Mouse (Mus musculus) MEL-GATA-1-ER (cell line): ENCODE data around the gene Fntb.
"Not testable (repeated sequence)": the region's sequence is repeated elsewhere in the genome, so short reads cannot be mapped to it uniquely, and the experiment has no call there.

Experiments
- DNase-seq: peaks from one replicate; pipeline ENCODE4 v3.0.0-alpha.2; 2012; ENCODE audit warnings: low read depth; ENCODE audit errors: extremely low read depth

The Fntb gene

GRCm38 (mm10) chr12:76792540-76792939 lies 27.2 kb downstream of the Fntb start:
- DNase-seq, result not testable (repeated sequence)

GRCm38 (mm10) chr12:76795350-76795749 lies 30.0 kb downstream of the Fntb start, which contains the start of gene Gpx2:
Gpx2 (minus strand) TSS chr12:76795554.
- no peak for DNase-seq

- no peak for DNase-seq
Observed at GRCm38 (mm10) chr12:76796938-76797539, 31.6 kb downstream of the Fntb start.

GRCm38 (mm10) chr12:76798008-76798720 lies 32.8 kb downstream of the Fntb start:
- DNase-seq, result no peak

- no peak for DNase-seq
Observed at GRCm38 (mm10) chr12:76803028-76803427, 37.6 kb downstream of the Fntb start.

GRCm38 (mm10) chr12:76803700-76804252 lies 38.4 kb downstream of the Fntb start:
- DNase-seq, result peak; percentile 37

- no peak for DNase-seq
Observed at GRCm38 (mm10) chr12:76805056-76805811, 39.8 kb downstream of the Fntb start.

- DNase-seq, result no peak
Observed at GRCm38 (mm10) chr12:76807796-76808195, 42.4 kb downstream of the Fntb start.

GRCm38 (mm10) chr12:76810491-76810890 lies 45.1 kb downstream of the Fntb start:
- no peak for DNase-seq

- no peak for DNase-seq
Observed at GRCm38 (mm10) chr12:76811006-76811405, 45.6 kb downstream of the Fntb start.

- DNase-seq, result no peak
Observed at GRCm38 (mm10) chr12:76813543-76813942, 48.2 kb downstream of the Fntb start.

GRCm38 (mm10) chr12:76814120-76814519 lies 48.7 kb downstream of the Fntb start:
- no peak for DNase-seq

- DNase-seq, result no peak
Observed at GRCm38 (mm10) chr12:76816720-76817119, 51.3 kb downstream of the Fntb start.

- DNase-seq, result no peak
Observed at GRCm38 (mm10) chr12:76817176-76817575, 51.8 kb downstream of the Fntb start.

GRCm38 (mm10) chr12:76818120-76818519 lies 52.7 kb downstream of the Fntb start:
- DNase-seq, result no peak

- DNase-seq, result no peak
Observed at GRCm38 (mm10) chr12:76818908-76819307, 53.5 kb downstream of the Fntb start.

- DNase-seq, result no peak
Observed at GRCm38 (mm10) chr12:76819816-76820215, 54.4 kb downstream of the Fntb start.

GRCm38 (mm10) chr12:76820615-76821014 lies 55.2 kb downstream of the Fntb start:
- no peak for DNase-seq

GRCm38 (mm10) chr12:76822002-76822650 lies 56.7 kb downstream of the Fntb start:
- DNase-seq, result no peak

- no peak for DNase-seq
Observed at GRCm38 (mm10) chr12:76822651-76823041, 57.3 kb downstream of the Fntb start, which contains the start of gene Rab15. Rab15 (minus strand) TSS chr12:76822908.

GRCm38 (mm10) chr12:76825283-76825682 lies 59.9 kb downstream of the Fntb start:
- DNase-seq, result no peak
